Mouse (Mus musculus) liver, embryonic 16.5 days (tissue): Measurements from ENCODE around the gene Dcaf8. TPM values are rescaled to one million over a fixed set of nuclear protein-coding genes. Genes with fewer than 3 reads are reported as not detected.

Experiments
- ATAC-seq: fragments of 200-750 bp; cut with Nextera tagmentation; 2 replicates; pipeline ENCODE4 v1.8.0; 2017; ENCODE audit warnings: low read depth, mild to moderate bottlenecking, moderate number of reproducible peaks, moderate library complexity
- H3K27ac ChIP-seq: fragments of 300-500 bp; sonication (generic); 2 replicates; pipeline ENCODE4 v1.5.1; 2014; ENCODE audit warnings: mild to moderate bottlenecking, low read length
- H3K27me3 ChIP-seq: fragments of 300-500 bp; sonication (generic); 2 replicates; pipeline ENCODE4 v1.6.1; 2014; ENCODE audit warnings: low read depth, low read length, mixed read lengths; ENCODE audit not compliant: control insufficient read depth, insufficient read depth
- H3K36me3 ChIP-seq: fragments of 300-500 bp; sonication (generic); 2 replicates; pipeline ENCODE4 v1.6.1; 2014; ENCODE audit warnings: mild to moderate bottlenecking; ENCODE audit not compliant: control insufficient read depth, insufficient read depth
- H3K4me1 ChIP-seq: fragments of 300-500 bp; sonication (generic); 2 replicates; pipeline ENCODE4 v1.6.1; 2014; ENCODE audit warnings: low read depth, low read length, mixed read lengths; ENCODE audit not compliant: control insufficient read depth
- H3K4me2 ChIP-seq: fragments of 300-500 bp; sonication (generic); 2 replicates; pipeline ENCODE4 v1.6.1; 2014; ENCODE audit warnings: low read depth, low read length, mixed read lengths
- H3K4me3 ChIP-seq: fragments of 300-500 bp; sonication (generic); 2 replicates; pipeline ENCODE4 v1.5.1; 2014; ENCODE audit warnings: low read depth, mild to moderate bottlenecking, low read length
- H3K9ac ChIP-seq: fragments of 300-500 bp; sonication (generic); 2 replicates; pipeline ENCODE4 v1.6.1; 2014; ENCODE audit warnings: low read depth, low read length
- H3K9me3 ChIP-seq: fragments of 300-500 bp; sonication (generic); replicated peaks from 2 replicates; pipeline ENCODE4 v1.6.1; 2016; ENCODE audit warnings: low read length; ENCODE audit not compliant: control insufficient read depth
- WGBS: fragments of 180-500 bp; shearing (Covaris S2); extraction: QIAGEN DNeasy Blood & Tissue Kit; methylation state at CpG from one replicate; pipeline ENCODE4 v1.1.7; 2014; ENCODE audit not compliant: insufficient replicate concordance; 5-methylcytosine and 5-hydroxymethylcytosine counted together
- polyA plus RNA-seq: library from polyadenylated mRNA; unstranded; fragments of >200 nt; fragmentation: Nextera tagmentation; extraction: Ambion mirVana; gene quantifications from 2 replicates; pipeline ENCODE4 v1.2.1, GENCODE M21; 2015

Dcaf8 gene
- polyA plus RNA-seq, 1 experiment from 2014 or later, result 61.2 TPM

DNA sequence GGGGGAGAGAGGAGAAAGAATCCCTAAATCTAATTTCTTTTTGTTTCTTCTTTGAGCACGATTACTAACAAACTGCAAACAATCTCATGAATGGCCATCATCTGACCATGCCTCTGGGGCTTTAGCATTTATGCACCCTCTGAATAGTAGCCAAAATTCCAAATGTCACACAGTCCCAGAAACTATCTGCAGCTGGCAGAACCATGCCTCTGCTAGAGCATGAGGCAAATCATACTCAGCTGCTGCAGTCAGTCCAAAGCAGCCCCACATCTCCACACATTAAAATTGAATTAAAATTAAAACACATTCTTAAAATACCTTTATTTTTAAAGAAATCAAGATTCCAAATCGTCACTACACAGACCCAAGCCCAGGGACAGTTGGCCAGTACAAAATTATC, 7.7 kb upstream of the Dcaf8 start:
- WGBS, result 79% methylated on average over 2 of the region's 2 CpGs
- H3K9ac ChIP-seq, result no peak overlapping the region
- H3K4me2 ChIP-seq, result no peak overlapping the region
- H3K4me1 ChIP-seq, result no peaks in the 10 kb centered on the region
- ATAC-seq, result no peak
- H3K27ac ChIP-seq, result no peak overlapping the region
- H3K36me3 ChIP-seq, result peaks cover 2% of the 10 kb centered on the region; the same call in 1 of the 2 replicates
- H3K9me3 ChIP-seq, result no peaks in the 10 kb centered on the region
- H3K27me3 ChIP-seq, result no peaks in the 10 kb centered on the region
- no peak overlapping the region for H3K4me3 ChIP-seq

DNA sequence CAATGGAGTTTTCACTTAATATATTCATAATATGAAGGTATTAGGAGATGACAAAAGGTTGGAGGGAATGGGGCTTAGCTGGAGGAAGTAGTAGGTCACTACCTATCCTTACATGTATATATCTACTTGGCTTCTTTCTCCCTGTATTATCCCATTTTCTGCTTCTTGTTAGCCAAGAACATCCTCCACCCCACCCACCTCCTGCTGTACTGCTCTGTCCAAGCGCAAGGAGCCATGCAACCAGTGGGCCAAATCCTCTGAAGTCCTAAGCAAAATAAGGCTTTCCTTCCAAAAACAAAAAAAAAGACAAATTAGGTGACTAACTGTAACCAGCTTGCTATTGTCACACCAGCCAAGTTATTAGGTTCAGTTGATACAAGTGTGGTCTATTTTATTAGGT, 7.1 kb upstream of the Dcaf8 start:
- H3K9me3 ChIP-seq, result no peaks in the 10 kb centered on the region
- no peak overlapping the region for H3K9ac ChIP-seq
- no peak overlapping the region for H3K4me3 ChIP-seq
- no peaks in the 10 kb centered on the region for H3K27me3 ChIP-seq
- no peaks in the 10 kb centered on the region for H3K4me1 ChIP-seq
- H3K4me2 ChIP-seq, result no peak overlapping the region
- no peak for ATAC-seq
- 70% methylated on average over 1 of the region's 1 CpGs for WGBS
- H3K36me3 ChIP-seq, result no peaks in the 10 kb centered on the region
- no peak overlapping the region for H3K27ac ChIP-seq

DNA sequence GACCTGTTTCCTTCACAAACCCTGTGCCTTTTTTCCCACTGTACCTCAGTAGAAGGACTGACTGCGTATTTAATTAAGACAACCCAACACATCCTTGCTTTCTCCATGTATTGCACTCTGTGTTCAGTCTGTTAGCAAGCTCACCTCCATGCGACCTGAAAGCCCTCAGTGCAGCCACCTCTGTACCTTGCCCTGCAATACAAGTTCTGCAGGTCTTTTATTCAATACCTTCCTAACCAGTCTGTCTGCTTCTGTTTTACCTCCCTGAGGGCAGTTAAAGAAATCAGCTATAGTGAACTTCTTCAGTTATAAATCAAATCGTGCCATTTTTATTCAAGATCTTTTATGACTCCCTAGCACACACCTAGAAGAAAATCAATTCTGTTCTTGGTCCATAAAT, 6.4 kb upstream of the Dcaf8 start:
- Histone ChIP-seq H3K4me1 (no peaks in the 10 kb centered on the region), H3K9me3 (no peaks in the 10 kb centered on the region), H3K27ac (no peak overlapping the region), H3K4me3 (no peak overlapping the region), H3K4me2 (no peak overlapping the region), H3K9ac (no peak overlapping the region), H3K36me3 (no peaks in the 10 kb centered on the region), H3K27me3 (no peaks in the 10 kb centered on the region)
- 0 out of 2 replicates have a peak, but pooled peaks have one; percentile 27 for ATAC-seq
- 62% methylated on average over 3 of the region's 3 CpGs for WGBS

DNA sequence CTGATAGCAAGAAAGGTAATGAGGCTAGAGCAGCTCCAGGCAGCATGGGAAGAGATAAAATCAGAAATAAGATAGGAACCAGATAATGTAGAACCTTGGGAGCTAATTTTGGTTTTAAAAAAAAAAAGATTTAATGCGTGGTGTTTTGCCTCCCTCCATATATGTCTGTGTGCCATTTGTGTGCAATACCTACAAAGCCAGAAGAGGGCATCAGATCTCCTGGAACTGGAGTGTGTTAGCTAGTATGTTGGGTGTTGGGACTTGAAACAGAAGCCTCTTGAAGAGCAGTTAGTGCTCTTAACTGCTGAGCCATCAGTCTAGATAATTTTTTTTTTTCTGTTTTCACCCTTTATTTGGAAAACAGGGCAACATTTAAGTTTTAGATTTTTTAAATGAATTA, 4.3 kb upstream of the Dcaf8 start:
- no peak overlapping the region for H3K9ac ChIP-seq
- no peak overlapping the region for H3K4me2 ChIP-seq
- H3K36me3 ChIP-seq, result no peaks in the 10 kb centered on the region
- no peak overlapping the region for H3K27ac ChIP-seq
- ATAC-seq, result no peak
- no peak overlapping the region for H3K4me3 ChIP-seq
- H3K27me3 ChIP-seq, result no peaks in the 10 kb centered on the region
- peaks cover 7% of the 10 kb centered on the region for H3K4me1 ChIP-seq
- H3K9me3 ChIP-seq, result no peaks in the 10 kb centered on the region
- WGBS, result 15% methylated on average over 1 of the region's 1 CpGs

DNA sequence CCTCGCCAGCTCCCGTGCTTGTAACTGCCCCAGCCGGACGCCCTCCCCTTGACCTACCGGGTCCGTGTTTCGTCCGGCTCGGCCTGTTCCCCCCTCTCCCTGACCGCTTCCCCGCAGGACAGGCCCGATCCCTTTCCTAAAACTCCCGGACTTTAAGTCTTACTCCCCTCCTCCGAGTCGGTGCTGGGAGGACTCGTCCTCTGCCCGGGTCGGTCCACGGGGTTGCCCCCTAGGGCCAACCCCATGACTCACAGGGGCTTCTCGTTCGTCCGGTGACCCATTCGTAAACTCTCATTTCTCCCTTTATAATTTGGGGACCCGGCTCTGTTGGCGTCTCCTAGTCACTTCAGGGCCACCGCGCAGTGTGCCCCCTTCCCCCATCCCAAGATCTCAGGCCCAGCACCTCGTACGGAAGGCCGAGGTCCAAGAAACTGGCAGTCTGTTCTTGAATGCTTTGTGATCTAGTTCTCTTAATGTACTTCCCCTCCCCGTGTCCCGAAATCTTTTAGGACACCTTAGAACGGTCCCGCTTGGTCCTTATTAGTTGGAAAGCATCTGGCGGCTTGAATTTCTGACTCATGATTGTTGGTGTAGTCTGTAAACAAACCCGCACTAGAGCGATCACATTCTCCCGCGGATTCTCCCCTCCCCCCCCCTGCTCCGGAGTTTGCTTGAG, 533 bp downstream of the Dcaf8 start:
- no peaks in the 10 kb centered on the region for H3K9me3 ChIP-seq
- peak overlapping the region; percentile 65 for H3K4me2 ChIP-seq
- no peaks in the 10 kb centered on the region for H3K27me3 ChIP-seq
- peak overlapping the region; percentile 97 for H3K27ac ChIP-seq
- peaks cover 16% of the 10 kb centered on the region for H3K4me1 ChIP-seq
- WGBS, result under 1% methylated on average over 40 of the region's 40 CpGs
- peaks cover 21% of the 10 kb centered on the region for H3K36me3 ChIP-seq
- H3K9ac ChIP-seq, result peak overlapping the region; percentile 99
- peak; percentile 19 for ATAC-seq
- H3K4me3 ChIP-seq, result peak overlapping the region; percentile 92

DNA sequence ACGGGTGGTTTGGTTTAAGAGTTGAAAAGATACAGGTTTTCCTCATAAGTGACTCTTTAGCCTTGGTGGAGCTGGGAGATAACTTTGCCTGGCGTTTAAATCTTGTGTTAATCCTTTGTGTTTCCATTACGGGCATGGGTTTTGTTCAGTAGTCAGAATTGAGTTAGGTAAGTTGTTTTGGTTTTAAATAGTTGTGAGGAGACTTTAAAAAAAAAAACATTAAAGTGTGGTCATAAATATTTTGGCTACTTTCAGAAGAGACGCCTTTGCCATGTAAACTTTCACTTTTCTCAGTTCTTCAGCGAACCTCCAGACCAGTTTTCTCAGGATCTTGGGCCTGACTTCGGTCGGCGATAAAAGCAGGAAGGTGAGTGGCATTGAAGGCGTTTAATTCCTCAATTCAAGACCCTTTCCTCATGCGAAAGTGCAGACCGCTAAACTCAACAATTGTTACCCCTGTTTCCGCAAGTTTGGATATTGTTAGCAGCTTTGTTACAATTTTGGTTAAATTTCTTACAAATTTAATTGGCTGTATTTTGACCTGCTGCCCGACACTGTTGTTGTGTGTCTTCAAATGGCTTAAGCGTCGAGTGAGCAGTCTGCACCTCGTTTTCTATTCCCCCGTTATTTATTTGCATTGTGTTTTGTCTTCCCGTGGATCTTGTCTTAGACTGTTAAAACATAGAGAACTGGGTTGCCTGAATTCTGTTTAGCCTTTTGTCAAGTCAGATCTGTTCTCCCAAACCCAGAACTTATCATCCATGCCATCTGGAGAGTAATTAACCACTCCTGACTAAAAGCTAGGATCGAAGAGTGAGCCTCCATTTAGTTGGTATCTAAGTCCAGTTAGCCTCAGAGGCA, 1.3 kb downstream of the Dcaf8 start:
- WGBS, result 4% methylated on average over 19 of the region's 19 CpGs
- Histone ChIP-seq H3K4me3 (peak overlapping the region; percentile 92), H3K4me2 (peak overlapping the region; percentile 65), H3K27me3 (no peaks in the 10 kb centered on the region), H3K4me1 (peaks cover 16% of the 10 kb centered on the region), H3K27ac (peak overlapping the region; percentile 97), H3K9me3 (no peaks in the 10 kb centered on the region), H3K9ac (peak overlapping the region; percentile 99), H3K36me3 (peaks cover 29% of the 10 kb centered on the region)
- peak; percentile 11; the same call in 1 of the 2 replicates for ATAC-seq

DNA sequence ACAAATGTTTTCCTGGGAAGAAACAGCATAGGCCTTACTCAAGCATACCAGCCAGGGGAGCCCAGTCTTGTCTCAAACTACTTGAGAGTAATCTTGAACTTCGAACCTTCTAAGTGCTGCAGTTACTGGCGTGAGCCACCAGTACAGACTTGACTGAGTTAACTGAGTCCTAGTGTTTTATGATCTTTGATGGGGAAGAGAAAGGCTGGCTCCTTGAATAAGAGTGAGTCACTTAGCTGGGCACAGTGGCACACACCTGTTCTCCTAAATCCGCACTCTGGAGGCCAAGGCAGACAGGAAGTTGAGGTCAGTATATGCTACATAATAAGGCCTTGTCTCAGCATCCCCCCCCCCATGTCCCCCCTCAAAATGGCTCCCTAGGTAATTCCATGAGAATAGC, 6.7 kb downstream of the Dcaf8 start:
- WGBS, result 79% methylated on average over 3 of the region's 3 CpGs
- ATAC-seq, result no peak
- peaks cover 40% of the 10 kb centered on the region for H3K36me3 ChIP-seq
- H3K27ac ChIP-seq, result no peak overlapping the region
- no peak overlapping the region for H3K4me2 ChIP-seq
- H3K4me1 ChIP-seq, result peaks cover 11% of the 10 kb centered on the region
- H3K9ac ChIP-seq, result no peak overlapping the region
- no peak overlapping the region for H3K4me3 ChIP-seq
- no peaks in the 10 kb centered on the region for H3K9me3 ChIP-seq
- H3K27me3 ChIP-seq, result no peaks in the 10 kb centered on the region

DNA sequence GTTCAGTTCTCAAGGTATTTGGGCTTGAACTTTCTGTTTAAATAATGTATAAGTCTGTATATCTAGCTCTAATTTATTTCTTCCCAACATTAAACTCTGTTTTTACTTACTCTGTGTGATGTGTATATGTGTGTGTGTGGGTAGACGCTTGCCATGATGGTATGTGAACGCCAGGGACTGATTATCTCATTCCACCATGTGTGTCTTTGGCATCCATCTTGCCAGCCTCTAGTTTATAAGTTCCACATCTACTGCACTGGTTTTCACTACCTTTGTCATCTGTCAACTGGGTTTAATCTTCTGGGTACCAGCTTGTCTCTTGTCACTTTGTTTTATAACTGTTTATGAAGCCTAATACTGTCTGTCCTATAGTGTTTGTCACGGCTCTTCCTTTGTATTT, 7.6 kb downstream of the Dcaf8 start:
- Histone ChIP-seq H3K4me3 (no peak overlapping the region), H3K9me3 (no peaks in the 10 kb centered on the region), H3K4me2 (no peak overlapping the region), H3K4me1 (peaks cover 8% of the 10 kb centered on the region), H3K27me3 (no peaks in the 10 kb centered on the region), H3K9ac (no peak overlapping the region), H3K27ac (no peak overlapping the region), H3K36me3 (peaks cover 35% of the 10 kb centered on the region)
- WGBS, result 55% methylated on average over 3 of the region's 3 CpGs
- ATAC-seq, result no peak

DNA sequence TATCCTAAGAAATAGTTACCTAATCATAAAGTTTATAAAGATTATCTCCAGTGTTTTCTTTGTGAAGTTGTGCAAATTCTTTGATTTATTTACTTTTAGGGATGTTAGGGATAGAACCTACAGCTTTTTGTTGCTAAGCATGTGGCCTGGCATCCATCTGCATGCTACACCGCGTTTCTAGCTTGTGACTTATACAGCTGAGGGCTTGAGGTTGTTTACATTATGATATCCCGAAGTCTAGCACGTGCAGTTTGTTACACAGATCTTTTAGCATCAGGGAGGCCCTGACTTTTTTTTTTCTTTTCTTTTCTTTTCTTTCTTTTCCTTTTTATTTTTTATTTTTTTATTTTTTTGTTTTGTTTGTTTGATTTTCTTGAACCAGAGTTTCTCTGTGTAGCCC, 12.1 kb downstream of the Dcaf8 start:
- 79% methylated on average over 4 of the region's 4 CpGs for WGBS
- H3K27me3 ChIP-seq, result no peaks in the 10 kb centered on the region
- no peak overlapping the region for H3K9ac ChIP-seq
- no peak overlapping the region for H3K4me2 ChIP-seq
- no peaks in the 10 kb centered on the region for H3K9me3 ChIP-seq
- H3K27ac ChIP-seq, result no peak overlapping the region
- H3K4me1 ChIP-seq, result peaks cover 3% of the 10 kb centered on the region
- H3K36me3 ChIP-seq, result peaks cover 7% of the 10 kb centered on the region
- ATAC-seq, result no peak
- H3K4me3 ChIP-seq, result no peak overlapping the region
